In genomic region chr14:48674036-48674831, GRCm38 (mm10) we compare ENCODE assay signal across 10 mouse cellular contexts. TPM values are rescaled to one million over a fixed set of nuclear protein-coding genes. Genes with fewer than 3 reads are reported as not detected.
A peak's percentile ranks its signal among the peaks of the same experiment; 100 is the strongest.
DNase-seq lines count a peak whose midpoint lies in the region; ATAC-seq and TF ChIP-seq lines count a peak whose summit lies in the region.
"Had no signal": no experiment of that assay in that cellular context is flagged by ENCODE, and none has a peak within 500 bp of the region (broad histone marks: within the 10 kb centered on the region; RNA-seq: fewer than 3 reads in every experiment).

No protein-coding gene starts in this region.

- no peak overlapping the region for H3K9ac ChIP-seq in neural tube, embryonic 13.5 days

- no peaks in the 10 kb centered on the region for H3K9me3 ChIP-seq in neural tube, embryonic 13.5 days
- H3K9me3 ChIP-seq in limb, embryonic 10.5 days (replicated peaks): no peaks in the 10 kb centered on the region

- 2% methylated on average over 36 of the region's 36 CpGs for WGBS in neural tube, embryonic 13.5 days
- 1% methylated on average over 36 of the region's 36 CpGs for WGBS in limb, embryonic 10.5 days

- no peaks in the 10 kb centered on the region; the same call in 1 of the 2 replicates for H3K4me1 ChIP-seq in neural tube, embryonic 13.5 days (replicated peaks)
- H3K4me1 ChIP-seq in limb, embryonic 10.5 days: peaks cover 10% of the 10 kb centered on the region

- H3K4me2 ChIP-seq in neural tube, embryonic 13.5 days: no peak overlapping the region

- TF ChIP-seq CTCF in layer of hippocampus, adult 2 months (conservative IDR thresholded peaks at IDR 0.05): no peak

- DNase-seq in cerebellum, postnatal 10 days: peak; percentile 48
- DNase-seq in cerebellum, adult 9-10 months: no peak
- DNase-seq in neural tube, embryonic 10.5 days (ENCODE audit: extremely low spot score, low spot score): no peak
- peak; percentile 51 for DNase-seq in limb, embryonic 10.5 days (ENCODE audit: low spot score)
- DNase-seq in adrenal gland, postnatal 10 days: no peak
- no peak for DNase-seq in layer of hippocampus, adult 2 months (ENCODE audit: low spot score in 2 of 2)
- DNase-seq in thymus, postnatal 36 days: no peak

- no peak overlapping the region for H3K27ac ChIP-seq in neural tube, embryonic 13.5 days (replicated peaks)
- no peak overlapping the region for H3K27ac ChIP-seq in limb, embryonic 10.5 days
- H3K27ac ChIP-seq in layer of hippocampus, adult 2 months: no peak overlapping the region

- H3K4me3 ChIP-seq in neural tube, embryonic 13.5 days: no peak overlapping the region
- H3K4me3 ChIP-seq in limb, embryonic 10.5 days: peak overlapping the region; percentile 34
- H3K4me3 ChIP-seq in layer of hippocampus, adult 2 months: no peak overlapping the region

- H3K27me3 ChIP-seq in neural tube, embryonic 13.5 days: peaks cover 97% of the 10 kb centered on the region
- H3K27me3 ChIP-seq in limb, embryonic 10.5 days (ENCODE audit: low read depth, poor library complexity, severe bottlenecking): peaks cover 84% of the 10 kb centered on the region

- ATAC-seq in neural tube, embryonic 13.5 days (ENCODE audit: low read depth): peak; percentile 61; the same call in 1 of the 2 replicates

- no peaks in the 10 kb centered on the region for H3K36me3 ChIP-seq in neural tube, embryonic 13.5 days
- H3K36me3 ChIP-seq in limb, embryonic 10.5 days: no peaks in the 10 kb centered on the region

RNA-seq across cellular contexts. Expression of gene Otx2, which starts 0.6 kb away (rescaled TPM):
- 1.1 TPM in 1 of 2 replicates, not detected in the other for polyA plus RNA-seq in neural tube, embryonic 13.5 days (2015; fragmentation: Nextera tagmentation; extraction: Ambion mirVana)
- polyA plus RNA-seq in limb, embryonic 10.5 days (2016; fragmentation: Nextera tagmentation; extraction: Ambion mirVana): 0.06 TPM in 1 of 2 replicates, not detected in the other
- not detected for total RNA-seq in adrenal gland, postnatal 10 days (2021)
- total RNA-seq in layer of hippocampus, adult 2 months (2021): under 1 TPM; 0.32 to 0.97 TPM
- total RNA-seq: monocyte, adult 5-6 weeks had no signal
- polyA plus RNA-seq: small intestine, adult 2 months had no signal

Comparison
In these comparisons a context has a peak if more than half of its experiments do, and no peak if none do; other contexts are left out.
1. DNase-seq: peak in cerebellum, postnatal 10 days (2 of 2) and limb, embryonic 10.5 days (single experiment); none in cerebellum, adult 9-10 months (single experiment), neural tube, embryonic 10.5 days (single experiment), adrenal gland, postnatal 10 days (single experiment), layer of hippocampus, adult 2 months (0 of 2) and thymus, postnatal 36 days (0 of 2).